Mouse (Mus musculus) Patski (cell line): ENCODE measurements around the gene Ddx50. TPM values are rescaled to one million over a fixed set of nuclear protein-coding genes. Genes with fewer than 3 reads are reported as not detected.

Experiments
- ATAC-seq: fragments of 100-300 bp; one replicate; pipeline ENCODE4 v1.8.0; 2021
- CTCF ChIA-PET: fragments of 350-600 bp; sonication (Branson Sonifier 250); formaldehyde crosslinking; loops from one replicate; lab custom pipeline; 2022; ENCODE audit warnings: inconsistent platforms; lab: Charles Lee
- POLR2A ChIA-PET: fragments of 350-600 bp; sonication (Branson Sonifier 250); formaldehyde crosslinking; loops from one replicate; lab custom pipeline; 2022; ENCODE audit warnings: antibody characterized with exemption, inconsistent platforms; lab: Charles Lee
- DNase-seq: peaks from one replicate; pipeline ENCODE4 v3.0.0-alpha.2; 2011; ENCODE audit warnings: low read depth, low spot score
- H3K27me3 ChIP-seq: fragments of 371-371 bp; one replicate; pipeline ENCODE4 v1.5.1; 2021
- CTCF ChIP-seq: fragments of 100-300 bp; IDR thresholded peaks from one replicate; pipeline ENCODE4 v1.5.1; 2021
- in situ Hi-C: fragments of 300-500 bp; cut with MboI; formaldehyde crosslinking; loops from 3 replicates; pipeline ENCODE4 v1.11.1; 2018; ENCODE audit warnings: low pct_unique_long_range_greater_than_20kb, mixed read lengths
- polyA plus RNA-seq: library from polyadenylated mRNA; unstranded; gene quantifications from one replicate; pipeline ENCODE4 v1.2.3, GENCODE M21; 2021

The Ddx50 gene
- polyA plus RNA-seq, 1 experiment from 2014 or later, result 85.3 TPM

- ChIA-PET CTCF (interaction anchor here (1.0 to 6.4 kb wide), 2 partner anchors 11 to 23 kb away, joined by 3 to 35 read pairs; partner anchors contain the start of gene Ddx21), POLR2A (interaction anchor here (0.6 kb wide), 1 partner anchor 14 kb away, joined by 4 read pairs; no protein-coding TSS in a partner anchor)
- in situ Hi-C loops, result no loop called here
- H3K27me3 ChIP-seq, result no peaks in the 10 kb centered on the region
- peak; percentile 99 for ATAC-seq
- DNase-seq, result peak; percentile 85
- TF ChIP-seq CTCF, result no peak
These were observed 72.5 kb downstream of the Ddx50 start, which contains the start of gene Kif1bp for GRCm38 (mm10) chr10:62578338-62579100. TSS of gene Kif1bp (minus strand) at chr10:62578457.

GRCm38 (mm10) chr10:62577673-62578337, 73.2 kb downstream of the Ddx50 start:
- DNase-seq (no peak), ATAC-seq (peak; percentile 65)
- POLR2A ChIA-PET, result no interaction called here
- no peak for TF ChIP-seq CTCF
- H3K27me3 ChIP-seq, result no peaks in the 10 kb centered on the region
- in situ Hi-C loops, result no loop called here
- CTCF ChIA-PET, result interaction anchor here (1.0 to 6.4 kb wide), 2 partner anchors 11 to 24 kb away, joined by 3 to 35 read pairs; partner anchors contain the start of gene Ddx21

GRCm38 (mm10) chr10:62575001-62575400, 76.0 kb downstream of the Ddx50 start:
- in situ Hi-C loops, result no loop called here
- ChIA-PET POLR2A (interaction anchor here (0.7 kb wide), 1 partner anchor 9 kb away, joined by 3 read pairs; no protein-coding TSS in a partner anchor), CTCF (interaction anchor here (1.3 to 6.4 kb wide), 2 partner anchors 9 to 14 kb away, joined by 3 to 35 read pairs; no protein-coding TSS in a partner anchor)
- no peak for DNase-seq
- no peaks in the 10 kb centered on the region for H3K27me3 ChIP-seq
- ATAC-seq, result no peak
- TF ChIP-seq CTCF, result no peak

- ChIA-PET POLR2A (interaction anchor here (0.6 to 2.5 kb wide), 2 partner anchors 11 to 468 kb away, joined by 3 to 8 read pairs; no protein-coding TSS in a partner anchor), CTCF (interaction anchor here (0.7 to 1.3 kb wide), 4 partner anchors 11 to 1000 kb away, joined by 3 to 4 read pairs (median 3); no protein-coding TSS in a partner anchor)
- ATAC-seq, result no peak
- no peak for DNase-seq
- H3K27me3 ChIP-seq, result no peaks in the 10 kb centered on the region
- TF ChIP-seq CTCF, result no peak
- in situ Hi-C loops, result no loop called here
These were observed 80.7 kb downstream of the Ddx50 start for GRCm38 (mm10) chr10:62570126-62570871.

- ATAC-seq, result no peak
- H3K27me3 ChIP-seq, result no peaks in the 10 kb centered on the region
- ChIA-PET CTCF (no interaction called here), POLR2A (interaction anchor here (2.5 kb wide), 1 partner anchor 10 kb away, joined by 8 read pairs; no protein-coding TSS in a partner anchor)
- TF ChIP-seq CTCF, result no peak
- no peak for DNase-seq
- in situ Hi-C loops, result no loop called here
These were observed 82.2 kb downstream of the Ddx50 start for GRCm38 (mm10) chr10:62568861-62569260.

Other genes with a start within 250 kb of the Ddx50 start
- 0.22 TPM for gene Hkdc1, start 228.7 kb downstream of the Ddx50 start, polyA plus RNA-seq
- 0.24 TPM for gene 4930507D05Rik, start 201.7 kb downstream of the Ddx50 start, polyA plus RNA-seq
- gene Supv3l1, start 201.5 kb downstream of the Ddx50 start, polyA plus RNA-seq, result 37.2 TPM
- 81.6 TPM for gene Vps26a, start 164.4 kb downstream of the Ddx50 start, polyA plus RNA-seq
- not detected for gene Srgn, start 123.8 kb downstream of the Ddx50 start, polyA plus RNA-seq
- gene Kif1bp, start 72.8 kb downstream of the Ddx50 start, polyA plus RNA-seq, result 66.2 TPM
- 54.4 TPM for gene Ddx21, start 48.9 kb downstream of the Ddx50 start, polyA plus RNA-seq
- 0.06 TPM for gene Stox1, start 74.9 kb upstream of the Ddx50 start, polyA plus RNA-seq
- 92.3 TPM for gene Ccar1, start 141.1 kb upstream of the Ddx50 start, polyA plus RNA-seq